Mouse (Mus musculus): Measurements from ENCODE around the gene Nr1d2. TPM values are rescaled to one million over a fixed set of nuclear protein-coding genes. Genes with fewer than 3 reads are reported as not detected.
"Not testable (repeated sequence)": the region's sequence is repeated elsewhere in the genome, so short reads cannot be mapped to it uniquely, and the experiment has no call there.

Nr1d2 gene
- polyA plus RNA-seq, 1 experiment from 2014 or later = 8.2 TPM

DNA sequence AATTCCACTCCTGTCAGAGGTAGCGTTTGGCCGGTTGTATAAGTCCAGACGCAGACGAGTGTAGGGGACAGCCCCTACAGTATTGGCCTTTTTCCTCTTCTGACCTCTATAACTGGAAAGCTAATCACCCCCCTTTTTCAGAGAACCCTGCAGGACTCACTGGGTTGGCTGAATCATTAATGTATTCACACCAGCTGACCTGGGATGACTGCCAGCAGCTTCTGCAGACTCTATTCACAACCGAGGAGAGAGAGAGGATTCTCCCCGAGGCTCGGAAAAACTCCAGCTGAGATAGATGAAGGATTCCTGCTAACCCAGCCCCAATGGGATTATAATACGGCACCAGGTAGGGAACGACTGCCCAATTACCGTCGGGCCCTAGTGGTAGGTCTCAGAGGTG lies 12.7 kb downstream of the Nr1d2 start:
- WGBS = 38% methylated on average over 11 of the region's 11 CpGs
- H3K9ac ChIP-seq (replicated peaks); ATAC-seq (replicated peaks); H3K4me3 ChIP-seq; H3K9me3 ChIP-seq; H3K36me3 ChIP-seq; H3K4me1 ChIP-seq; H3K27me3 ChIP-seq; H3K27ac ChIP-seq (replicated peaks): not testable (repeated sequence)
- H3K4me2 ChIP-seq (replicated peaks) = peak overlapping the region; percentile 6; the same call in 1 of the 2 replicates

DNA sequence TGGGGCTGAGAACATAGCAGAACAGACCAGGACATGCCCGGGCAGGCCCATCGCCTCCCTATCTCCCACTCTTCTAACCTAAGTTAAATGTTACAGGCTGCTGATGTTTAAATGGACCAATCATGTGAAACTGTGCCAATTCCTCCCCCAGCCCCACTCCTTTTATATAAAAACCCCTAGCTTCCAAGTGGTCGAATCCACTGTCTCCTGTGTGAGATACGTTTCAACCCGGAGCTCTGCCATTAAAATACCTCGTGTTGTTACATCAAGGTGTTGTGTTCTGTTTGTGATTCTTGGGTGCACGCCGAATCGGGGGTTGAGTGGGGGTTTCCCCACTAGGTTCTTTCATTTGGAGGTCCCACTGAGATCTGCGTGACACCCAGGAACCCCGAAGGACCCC lies 13.5 kb downstream of the Nr1d2 start:
- not testable (repeated sequence) for ATAC-seq (replicated peaks); H3K27me3 ChIP-seq; H3K9me3 ChIP-seq; H3K27ac ChIP-seq (replicated peaks); H3K9ac ChIP-seq (replicated peaks); H3K4me3 ChIP-seq; H3K36me3 ChIP-seq; H3K4me2 ChIP-seq (replicated peaks); H3K4me1 ChIP-seq
- 91% methylated on average over 11 of the region's 11 CpGs for WGBS

DNA sequence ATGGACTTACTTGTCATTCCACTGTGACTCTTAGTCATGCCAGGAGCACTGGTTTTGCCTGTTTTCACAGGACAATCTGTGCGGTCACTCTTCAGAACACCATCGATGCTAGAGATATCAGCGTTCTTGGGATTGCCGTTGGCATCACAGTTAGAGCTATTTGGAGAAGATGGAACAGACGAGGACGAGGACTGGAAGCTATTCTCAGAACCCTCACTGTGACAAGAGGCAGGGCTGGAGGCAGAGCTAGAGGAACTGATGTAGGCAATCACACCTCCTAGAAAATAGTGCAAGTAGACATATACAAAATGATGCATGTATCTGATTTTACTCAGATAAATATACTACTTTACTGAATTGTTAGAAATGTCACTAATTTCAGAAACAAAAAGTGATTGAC lies 16.9 kb downstream of the Nr1d2 start:
- WGBS = 93% methylated on average over 6 of the region's 6 CpGs
- Histone ChIP-seq H3K36me3 (no peaks in the 10 kb centered on the region), H3K9ac (replicated peaks) (no peak overlapping the region), H3K4me3 (no peak overlapping the region), H3K27ac (replicated peaks) (no peak overlapping the region), H3K9me3 (no peaks in the 10 kb centered on the region), H3K27me3 (no peaks in the 10 kb centered on the region), H3K4me1 (peaks cover 3% of the 10 kb centered on the region; the same call in 1 of the 2 replicates), H3K4me2 (replicated peaks) (no peak overlapping the region)
- ATAC-seq (replicated peaks) = no peak

DNA sequence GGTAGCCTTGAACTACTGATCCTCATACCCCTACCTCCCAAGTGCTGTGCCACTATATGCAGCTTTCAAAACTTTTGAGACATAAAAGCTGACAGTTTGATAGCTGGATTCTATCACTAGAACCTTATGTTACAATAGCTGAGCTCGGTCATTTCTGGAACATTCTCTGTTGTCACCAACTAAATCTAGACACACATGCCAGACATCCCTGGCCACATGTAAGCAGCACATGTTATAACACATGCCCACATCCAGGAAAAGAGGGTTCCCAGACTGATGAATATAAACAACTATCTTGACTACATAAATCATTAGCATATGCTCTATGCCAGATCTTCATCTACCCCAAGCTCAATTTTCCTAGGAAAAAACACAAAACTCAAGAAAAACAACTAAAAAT lies 21.8 kb downstream of the Nr1d2 start:
- no peak overlapping the region for H3K4me2 ChIP-seq (replicated peaks)
- H3K9ac ChIP-seq (replicated peaks) = no peak overlapping the region
- H3K27ac ChIP-seq (replicated peaks) = no peak overlapping the region
- H3K36me3 ChIP-seq = no peaks in the 10 kb centered on the region
- no peaks in the 10 kb centered on the region for H3K4me1 ChIP-seq
- no peak for ATAC-seq (replicated peaks)
- H3K4me3 ChIP-seq = no peak overlapping the region
- WGBS = 67% methylated on average over 1 of the region's 1 CpGs
- H3K9me3 ChIP-seq = no peaks in the 10 kb centered on the region
- H3K27me3 ChIP-seq = no peaks in the 10 kb centered on the region

DNA sequence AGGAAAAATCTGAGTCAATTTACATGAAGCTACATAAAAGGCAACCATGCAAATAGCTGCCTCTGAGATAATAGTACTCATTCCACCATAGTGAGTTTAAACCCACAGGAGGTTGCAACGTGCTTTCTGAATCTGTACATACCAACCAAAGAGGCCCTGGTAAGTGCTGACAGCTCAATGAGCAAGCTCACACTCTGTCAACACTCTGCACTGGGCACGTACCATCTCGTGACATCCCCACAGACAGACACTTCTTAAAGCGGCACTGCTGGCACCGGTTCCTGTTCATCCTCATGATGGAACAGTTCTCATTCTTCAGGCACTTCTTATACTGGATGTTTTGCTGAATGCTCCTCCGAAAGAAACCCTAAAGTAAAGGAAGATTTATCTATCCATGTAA lies 22.5 kb downstream of the Nr1d2 start:
- 79% methylated on average over 6 of the region's 6 CpGs for WGBS
- no peaks in the 10 kb centered on the region for H3K9me3 ChIP-seq

DNA sequence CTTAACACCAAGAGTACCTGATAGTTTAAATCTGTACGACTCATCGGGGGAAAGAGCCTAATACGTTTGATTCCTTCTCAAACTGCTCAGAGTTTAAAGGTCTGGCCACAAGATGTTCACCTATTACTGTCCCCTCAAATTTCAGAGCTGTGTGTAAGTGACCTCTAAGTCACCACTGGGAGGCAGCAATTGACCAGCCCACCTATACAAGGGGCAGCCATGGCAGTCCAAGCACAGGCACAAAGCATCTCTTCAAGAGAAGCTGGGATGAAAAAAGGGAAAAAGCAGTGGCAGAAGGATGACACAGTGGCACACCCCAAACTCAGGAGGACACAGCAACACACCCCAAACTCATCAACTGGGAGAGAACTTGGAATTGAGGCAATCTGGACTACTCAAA lies 28.1 kb downstream of the Nr1d2 start:
- ATAC-seq (replicated peaks) = peak; percentile 72; the same call in 1 of the 2 replicates
- Histone ChIP-seq H3K27me3 (no peaks in the 10 kb centered on the region), H3K27ac (replicated peaks) (no peak overlapping the region), H3K9ac (replicated peaks) (no peak overlapping the region), H3K4me3 (no peak overlapping the region), H3K4me2 (replicated peaks) (no peak overlapping the region), H3K9me3 (no peaks in the 10 kb centered on the region), H3K36me3 (peaks cover 8% of the 10 kb centered on the region), H3K4me1 (no peaks in the 10 kb centered on the region)
- 86% methylated on average over 3 of the region's 3 CpGs for WGBS

More for the DNA sequence above, 22.5 kb downstream of the Nr1d2 start:
- Histone ChIP-seq H3K27ac (replicated peaks) (no peak overlapping the region), H3K4me3 (no peak overlapping the region), H3K36me3 (no peaks in the 10 kb centered on the region), H3K4me1 (no peaks in the 10 kb centered on the region), H3K27me3 (no peaks in the 10 kb centered on the region), H3K9ac (replicated peaks) (no peak overlapping the region), H3K4me2 (replicated peaks) (no peak overlapping the region)
- ATAC-seq (replicated peaks) = no peak

DNA sequence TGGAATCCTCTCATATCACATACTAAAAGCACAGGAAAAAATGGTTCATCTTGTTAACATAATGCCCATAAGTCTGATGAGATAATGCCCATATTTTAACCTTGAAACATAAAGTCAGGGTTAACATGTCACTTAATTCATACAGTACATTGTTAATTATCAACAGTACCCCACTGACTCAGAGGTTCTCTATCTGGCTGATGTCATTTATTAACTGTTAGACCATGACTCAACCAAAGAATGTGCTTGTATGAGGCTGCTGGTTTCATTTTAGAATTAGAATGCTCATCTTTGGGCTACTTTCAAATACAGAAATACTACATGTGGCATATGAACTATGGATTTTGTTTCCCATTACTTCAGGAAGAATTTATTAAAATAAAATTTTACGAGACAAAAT lies 34.6 kb downstream of the Nr1d2 start:
- H3K4me1 ChIP-seq; H3K36me3 ChIP-seq; H3K27me3 ChIP-seq; H3K4me3 ChIP-seq; H3K27ac ChIP-seq (replicated peaks); H3K9ac ChIP-seq (replicated peaks); H3K4me2 ChIP-seq (replicated peaks); H3K9me3 ChIP-seq; ATAC-seq (replicated peaks): not testable (repeated sequence)
- 88% methylated on average over 1 of the region's 1 CpGs for WGBS

DNA sequence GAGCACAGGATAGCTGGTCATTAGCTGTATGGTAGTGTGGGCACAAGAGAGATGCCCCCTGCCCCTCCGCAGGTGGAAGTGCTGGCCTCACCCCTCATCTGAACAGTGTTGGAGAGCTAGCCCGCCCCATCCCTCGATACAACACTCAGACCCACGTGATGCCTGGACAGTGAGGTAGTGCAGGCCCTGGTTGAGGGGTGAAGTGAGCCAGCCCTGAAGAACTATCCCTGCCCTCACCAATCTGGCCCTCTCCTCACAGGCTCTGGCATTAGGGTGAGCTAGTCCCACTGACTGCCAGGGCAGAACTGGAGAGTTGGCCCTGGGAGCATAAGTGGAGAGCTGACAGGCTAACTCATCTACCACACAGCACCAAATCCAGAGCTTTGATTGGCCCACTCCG lies 37.5 kb downstream of the Nr1d2 start:
- Histone ChIP-seq H3K4me1 (no peaks in the 10 kb centered on the region), H3K36me3 (no peaks in the 10 kb centered on the region), H3K27me3 (no peaks in the 10 kb centered on the region), H3K27ac (replicated peaks) (no peak overlapping the region), H3K9me3 (no peaks in the 10 kb centered on the region), H3K9ac (replicated peaks) (no peak overlapping the region), H3K4me2 (replicated peaks) (no peak overlapping the region), H3K4me3 (no peak overlapping the region)
- 90% methylated on average over 5 of the region's 5 CpGs for WGBS
- peak; percentile 23; the same call in 1 of the 2 replicates for ATAC-seq (replicated peaks)

DNA sequence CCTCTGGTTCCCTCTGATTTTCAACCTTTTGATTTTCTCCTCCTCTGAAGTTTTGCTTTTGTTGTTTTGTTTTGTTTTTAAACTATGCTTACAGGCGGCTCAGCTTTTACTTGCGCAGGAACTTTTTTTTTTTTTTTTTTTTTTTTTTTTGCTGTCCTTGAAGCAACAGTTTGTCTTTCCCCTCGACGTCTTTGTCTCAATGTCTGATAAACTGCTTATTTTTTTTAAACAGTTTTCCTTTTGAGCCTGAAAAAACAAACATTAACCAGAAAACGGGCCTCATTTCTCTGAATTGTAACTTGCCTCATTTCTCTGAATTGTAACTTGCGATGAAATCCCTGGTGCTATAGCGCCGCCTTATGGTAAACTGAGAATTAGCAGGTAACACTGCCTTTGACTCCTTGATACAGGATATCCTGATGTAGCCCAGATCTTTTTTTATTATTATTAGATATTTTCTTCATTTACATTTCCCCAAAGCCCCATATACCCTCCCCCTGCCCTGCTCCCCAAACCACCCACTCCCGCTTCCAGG lies 52.0 kb downstream of the Nr1d2 start:
- no peak overlapping the region for H3K9ac ChIP-seq (replicated peaks)
- no peak for ATAC-seq (replicated peaks)
- H3K4me3 ChIP-seq = no peak overlapping the region
- no peaks in the 10 kb centered on the region for H3K9me3 ChIP-seq
- H3K36me3 ChIP-seq = no peaks in the 10 kb centered on the region
- H3K4me2 ChIP-seq (replicated peaks) = no peak overlapping the region
- H3K27me3 ChIP-seq = no peaks in the 10 kb centered on the region
- WGBS = 50% methylated on average over 9 of the region's 9 CpGs
- no peak overlapping the region for H3K27ac ChIP-seq (replicated peaks)
- H3K4me1 ChIP-seq = no peaks in the 10 kb centered on the region

DNA sequence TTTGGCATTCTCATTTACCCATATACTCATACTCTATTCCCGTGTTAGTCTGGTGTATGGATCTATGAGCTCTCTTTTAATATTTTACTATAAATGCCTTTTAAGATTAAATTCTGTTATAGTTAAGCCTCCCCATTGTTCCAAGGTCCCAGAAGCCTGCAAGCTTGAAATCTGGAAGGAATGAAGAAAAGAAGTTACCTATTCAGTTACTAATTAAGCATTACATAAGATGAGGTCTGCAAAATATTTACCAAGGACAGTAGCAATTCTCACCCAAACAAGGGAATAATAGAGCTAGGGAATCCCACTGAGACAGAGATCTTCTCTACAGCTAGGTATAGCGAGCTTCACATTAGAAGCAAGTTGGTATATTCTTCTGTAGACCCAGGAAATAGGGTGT lies 61.4 kb downstream of the Nr1d2 start:
- H3K9ac ChIP-seq (replicated peaks); H3K9me3 ChIP-seq; H3K4me1 ChIP-seq; ATAC-seq (replicated peaks); H3K27me3 ChIP-seq; H3K27ac ChIP-seq (replicated peaks); H3K4me3 ChIP-seq; H3K4me2 ChIP-seq (replicated peaks); H3K36me3 ChIP-seq: not testable (repeated sequence)
- 80% methylated on average over 2 of the region's 2 CpGs for WGBS

DNA sequence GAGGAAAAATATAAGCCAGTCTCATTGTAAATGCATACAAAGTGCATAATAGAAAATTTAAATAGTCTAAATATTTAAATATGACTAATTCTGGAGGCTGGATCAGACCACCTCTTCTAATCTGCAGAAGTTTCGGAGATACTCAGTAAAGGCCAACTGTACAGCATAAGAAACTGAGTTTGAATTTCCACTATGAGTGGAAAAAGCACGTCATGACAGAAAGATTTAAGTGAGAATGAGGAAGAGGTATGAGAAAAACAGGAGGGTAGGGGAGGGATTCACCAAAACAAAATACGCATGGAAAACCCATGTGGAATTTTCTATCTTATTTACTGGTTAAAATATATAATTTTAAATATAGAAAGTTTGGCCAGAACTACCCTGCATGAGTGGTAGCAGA lies 71.3 kb downstream of the Nr1d2 start:
- Histone ChIP-seq H3K27me3 (no peaks in the 10 kb centered on the region), H3K4me3 (no peak overlapping the region), H3K27ac (replicated peaks) (no peak overlapping the region), H3K9ac (replicated peaks) (no peak overlapping the region), H3K9me3 (no peaks in the 10 kb centered on the region), H3K4me2 (replicated peaks) (no peak overlapping the region), H3K36me3 (no peaks in the 10 kb centered on the region), H3K4me1 (no peaks in the 10 kb centered on the region)
- ATAC-seq (replicated peaks) = no peak
- 85% methylated on average over 3 of the region's 3 CpGs for WGBS

DNA sequence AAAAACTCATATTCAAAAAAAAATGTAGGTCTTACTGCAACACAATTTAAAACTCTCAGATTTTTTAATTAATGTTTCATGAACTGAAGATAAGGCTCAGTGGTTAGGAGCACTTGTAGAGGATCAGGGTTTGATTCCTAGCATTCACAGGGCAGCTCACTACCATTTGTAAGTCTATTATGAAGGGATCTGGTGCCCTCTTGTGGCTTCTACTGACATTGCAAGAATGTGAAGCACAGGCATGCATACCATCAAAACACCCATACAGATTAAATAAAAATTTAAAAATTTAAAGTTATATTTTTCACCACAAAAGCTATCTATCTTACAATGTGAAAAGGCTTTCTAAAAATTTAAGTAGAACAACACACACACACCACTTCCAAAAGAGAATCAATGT lies 71.9 kb downstream of the Nr1d2 start:
- Histone ChIP-seq H3K27me3 (no peaks in the 10 kb centered on the region), H3K36me3 (no peaks in the 10 kb centered on the region), H3K4me1 (no peaks in the 10 kb centered on the region), H3K27ac (replicated peaks) (no peak overlapping the region), H3K9ac (replicated peaks) (no peak overlapping the region), H3K4me2 (replicated peaks) (no peak overlapping the region), H3K9me3 (no peaks in the 10 kb centered on the region), H3K4me3 (no peak overlapping the region)
- ATAC-seq (replicated peaks) = no peak
